Mouse (Mus musculus) testis, adult 2 months (tissue): ENCODE results near the gene Tmcc2. TPM values are rescaled to one million over a fixed set of nuclear protein-coding genes. Genes with fewer than 3 reads are reported as not detected.
A peak's percentile ranks its signal among the peaks of the same experiment; 100 is the strongest.
"Not testable (repeated sequence)": the region's sequence is repeated elsewhere in the genome, so short reads cannot be mapped to it uniquely, and the experiment has no call there.

Source experiments
- H3K27ac ChIP-seq: fragments of 200-500 bp; 2 replicates; pipeline ENCODE4 v1.5.1; 2012; ENCODE audit warnings: low read depth, low read length; ENCODE audit not compliant: control insufficient read depth, insufficient read depth
- H3K27me3 ChIP-seq: fragments of 200-500 bp; 2 replicates; pipeline ENCODE4 v1.6.1; 2012; ENCODE audit warnings: mild to moderate bottlenecking, low read length, moderate library complexity; ENCODE audit not compliant: control insufficient read depth, insufficient read depth
- H3K36me3 ChIP-seq: fragments of 200-500 bp; 2 replicates; pipeline ENCODE4 v1.6.1; 2012; ENCODE audit warnings: mild to moderate bottlenecking, low read length; ENCODE audit not compliant: control insufficient read depth, insufficient read depth
- H3K4me1 ChIP-seq: fragments of 200-500 bp; 2 replicates; pipeline ENCODE4 v1.6.1; 2012; ENCODE audit warnings: low read length; ENCODE audit not compliant: control insufficient read depth, insufficient read depth
- H3K4me3 ChIP-seq: fragments of 200-500 bp; 2 replicates; pipeline ENCODE4 v1.5.1; 2012; ENCODE audit warnings: low read depth, mild to moderate bottlenecking, low read length, moderate library complexity, mixed read lengths; ENCODE audit not compliant: control insufficient read depth
- CTCF ChIP-seq: fragments of 200-500 bp; IDR thresholded peaks from 2 replicates; pipeline ENCODE4 v1.5.1; 2012; ENCODE audit warnings: low read depth, mild to moderate bottlenecking, inconsistent platforms, low read length, moderate library complexity; ENCODE audit not compliant: control insufficient read depth, insufficient read depth, insufficient replicate concordance
- POLR2A ChIP-seq: fragments of 200-500 bp; IDR thresholded peaks from 2 replicates; pipeline ENCODE4 v1.6.1; 2012; ENCODE audit warnings: low read depth, mild to moderate bottlenecking, inconsistent platforms, low read length, moderate library complexity; ENCODE audit not compliant: control insufficient read depth
- polyA plus RNA-seq: library from polyadenylated mRNA; depleted of rRNA; stranded (reverse); fragments of >200 nt; gene quantifications from 2 replicates; pipeline ENCODE4 v1.2.3, GENCODE M21; 2012

Tmcc2 gene
- polyA plus RNA-seq, 1 experiment, result 1.8 TPM

- Histone ChIP-seq H3K27me3 (no peaks in the 10 kb centered on the region), H3K36me3 (no peaks in the 10 kb centered on the region), H3K27ac (no peak overlapping the region), H3K4me3 (no peak overlapping the region), H3K4me1 (peaks cover 4% of the 10 kb centered on the region; the same call in 1 of the 2 replicates)
- TF ChIP-seq CTCF (peak; percentile 56; the same call in 1 of the 2 replicates), POLR2A (no peak)
Observed at GRCm38 (mm10) chr1:132351058-132351457, 40.0 kb downstream of the Tmcc2 start.

DNA sequence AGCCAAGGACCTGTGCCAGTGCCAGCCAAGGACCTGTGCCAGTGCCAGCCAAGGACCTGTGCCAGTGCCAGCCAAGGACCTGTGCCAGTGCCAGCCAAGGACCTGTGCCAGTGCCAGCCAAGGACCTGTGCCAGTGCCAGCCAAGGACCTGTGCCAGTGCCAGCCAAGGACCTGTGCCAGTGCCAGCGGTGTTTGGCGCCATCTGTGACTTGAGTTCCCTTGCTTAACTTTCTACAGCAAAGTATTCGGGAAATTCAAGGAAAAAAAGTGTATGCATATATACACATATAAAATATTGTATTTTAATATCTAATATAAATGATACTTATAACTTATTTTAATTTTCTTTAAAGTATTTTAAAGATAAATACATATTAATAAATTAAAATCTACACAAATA lies 41.5 kb downstream of the Tmcc2 start:
- H3K27me3 ChIP-seq, H3K4me3 ChIP-seq, H3K27ac ChIP-seq, H3K4me1 ChIP-seq, H3K36me3 ChIP-seq: not testable (repeated sequence)

DNA sequence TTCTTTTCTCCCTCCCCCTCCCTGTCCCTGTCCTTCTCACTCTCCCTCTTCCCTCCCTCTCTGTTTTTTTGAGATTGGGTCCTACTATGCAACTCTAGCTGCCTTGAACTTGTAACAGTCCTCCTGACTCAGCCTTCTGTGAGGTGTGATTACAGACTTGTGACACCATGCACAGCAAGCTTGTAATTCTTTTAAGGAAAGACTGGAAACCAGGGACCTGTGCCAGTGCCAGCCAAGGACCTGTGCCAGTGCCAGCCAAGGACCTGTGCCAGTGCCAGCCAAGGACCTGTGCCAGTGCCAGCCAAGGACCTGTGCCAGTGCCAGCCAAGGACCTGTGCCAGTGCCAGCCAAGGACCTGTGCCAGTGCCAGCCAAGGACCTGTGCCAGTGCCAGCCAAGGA lies 42.0 kb downstream of the Tmcc2 start:
- H3K4me1 ChIP-seq, H3K36me3 ChIP-seq, H3K4me3 ChIP-seq, H3K27ac ChIP-seq, H3K27me3 ChIP-seq: not testable (repeated sequence)

- Histone ChIP-seq H3K4me1 (no peaks in the 10 kb centered on the region), H3K4me3 (no peak overlapping the region), H3K27ac (no peak overlapping the region), H3K27me3 (no peaks in the 10 kb centered on the region), H3K36me3 (no peaks in the 10 kb centered on the region)
- TF ChIP-seq POLR2A (no peak), CTCF (no peak)
Observed at GRCm38 (mm10) chr1:132348401-132348800, 42.7 kb downstream of the Tmcc2 start.

GRCm38 (mm10) chr1:132346951-132347350 lies 44.1 kb downstream of the Tmcc2 start:
- Histone ChIP-seq H3K4me1 (no peaks in the 10 kb centered on the region), H3K27me3 (no peaks in the 10 kb centered on the region), H3K27ac (no peak overlapping the region), H3K36me3 (no peaks in the 10 kb centered on the region), H3K4me3 (no peak overlapping the region)
- TF ChIP-seq CTCF, result no peak
- no peak for TF ChIP-seq POLR2A

- Histone ChIP-seq H3K4me3 (no peak overlapping the region), H3K27ac (no peak overlapping the region), H3K36me3 (no peaks in the 10 kb centered on the region), H3K4me1 (no peaks in the 10 kb centered on the region), H3K27me3 (no peaks in the 10 kb centered on the region)
- TF ChIP-seq POLR2A, result no peak
- TF ChIP-seq CTCF, result no peak
Observed at GRCm38 (mm10) chr1:132346134-132346851, 44.8 kb downstream of the Tmcc2 start.

- TF ChIP-seq POLR2A (no peak), CTCF (no peak)
- H3K36me3 ChIP-seq, result no peaks in the 10 kb centered on the region
- H3K27me3 ChIP-seq, result no peaks in the 10 kb centered on the region
- no peaks in the 10 kb centered on the region for H3K4me1 ChIP-seq
- no peak overlapping the region for H3K27ac ChIP-seq
- H3K4me3 ChIP-seq, result no peak overlapping the region
Observed at GRCm38 (mm10) chr1:132345514-132345913, 45.6 kb downstream of the Tmcc2 start.

DNA sequence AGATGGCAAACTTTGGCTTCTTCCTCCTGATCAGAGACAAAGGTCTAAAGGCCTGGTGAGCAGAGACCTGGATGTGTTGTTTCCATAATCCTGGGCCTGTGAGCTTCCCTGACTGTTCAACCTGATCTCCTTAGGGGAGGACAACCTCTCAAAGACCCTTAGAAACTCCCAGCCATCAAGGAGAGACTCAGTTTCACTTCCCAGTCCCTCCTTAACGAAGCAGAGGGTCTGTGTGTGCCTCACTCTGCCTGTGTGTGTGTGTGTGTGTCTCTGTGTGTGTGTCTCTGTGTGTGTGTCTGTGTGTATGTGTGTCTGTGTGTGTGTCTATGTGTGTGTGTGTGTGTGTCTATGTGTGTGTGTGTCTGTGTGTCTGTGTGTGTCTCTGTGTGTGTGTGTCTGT lies 47.4 kb downstream of the Tmcc2 start:
- Histone ChIP-seq H3K27me3 (no peaks in the 10 kb centered on the region), H3K4me1 (no peaks in the 10 kb centered on the region), H3K36me3 (no peaks in the 10 kb centered on the region), H3K27ac (no peak overlapping the region), H3K4me3 (no peak overlapping the region)
- no peak for TF ChIP-seq CTCF
- no peak for TF ChIP-seq POLR2A
